Mouse (Mus musculus) embryonic fibroblast, embryonic 13.5 days (primary cell): ENCODE data around the gene Ltf.

ENCODE experiments used
- CTCF ChIP-seq: IDR thresholded peaks from 2 replicates; pipeline ENCODE4 v1.5.1; 2011; ENCODE audit warnings: mild to moderate bottlenecking, control low read depth, low read length, moderate library complexity, borderline replicate concordance; ENCODE audit not compliant: insufficient read depth
- POLR2A ChIP-seq: IDR thresholded peaks from 2 replicates; pipeline ENCODE4 v1.6.1; 2011; ENCODE audit warnings: low read depth, mild to moderate bottlenecking, control low read depth, low read length, moderate library complexity

- TF ChIP-seq POLR2A (no peak), CTCF (no peak)
These were observed 38.7 kb downstream of the Ltf start for GRCm38 (mm10) chr9:111057544-111058370.
